Mouse (Mus musculus) forebrain, embryonic 10.5 days (tissue): Measurements from ENCODE around the gene Tm7sf3. TPM values are rescaled to one million over a fixed set of nuclear protein-coding genes. Genes with fewer than 3 reads are reported as not detected.
A peak's percentile ranks its signal among the peaks of the same experiment; 100 is the strongest.

Experiments used
- DNase-seq: peaks from one replicate; pipeline ENCODE4 v3.0.0-alpha.2; 2017; ENCODE audit warnings: low spot score; ENCODE audit errors: extremely low spot score
- H3K27ac ChIP-seq: fragments of 300-500 bp; sonication (generic); 2 replicates; pipeline ENCODE4 v1.5.1; 2016; ENCODE audit warnings: mild to moderate bottlenecking
- H3K27me3 ChIP-seq: fragments of 300-500 bp; sonication (generic); 2 replicates; pipeline ENCODE4 v1.6.1; 2016; ENCODE audit warnings: mild to moderate bottlenecking; ENCODE audit not compliant: poor library complexity, severe bottlenecking
- H3K36me3 ChIP-seq: fragments of 300-500 bp; sonication (generic); replicated peaks from 2 replicates; pipeline ENCODE4 v1.6.1; 2016; ENCODE audit warnings: mild to moderate bottlenecking, moderate library complexity
- H3K4me1 ChIP-seq: fragments of 300-500 bp; sonication (generic); 2 replicates; pipeline ENCODE4 v1.6.1; 2016
- H3K4me3 ChIP-seq: fragments of 300-500 bp; sonication (generic); 2 replicates; pipeline ENCODE4 v1.5.1; 2016; ENCODE audit warnings: mild to moderate bottlenecking, moderate library complexity
- H3K9me3 ChIP-seq: fragments of 300-500 bp; sonication (generic); 2 replicates; pipeline ENCODE4 v1.6.1; 2016; ENCODE audit warnings: mild to moderate bottlenecking, moderate library complexity
- WGBS: fragments of 180-500 bp; shearing (Covaris S2); methylation state at CpG from one replicate; pipeline ENCODE4 v1.1.7; 2016; 5-methylcytosine and 5-hydroxymethylcytosine counted together
- polyA plus RNA-seq: library from polyadenylated mRNA; unstranded; fragments of >200 nt; fragmentation: Nextera tagmentation; extraction: Ambion mirVana; gene quantifications from 2 replicates; pipeline ENCODE4 v1.2.1, GENCODE M21; 2016

The Tm7sf3 gene
- polyA plus RNA-seq, 1 experiment from 2014 or later = 25.7 TPM

DNA sequence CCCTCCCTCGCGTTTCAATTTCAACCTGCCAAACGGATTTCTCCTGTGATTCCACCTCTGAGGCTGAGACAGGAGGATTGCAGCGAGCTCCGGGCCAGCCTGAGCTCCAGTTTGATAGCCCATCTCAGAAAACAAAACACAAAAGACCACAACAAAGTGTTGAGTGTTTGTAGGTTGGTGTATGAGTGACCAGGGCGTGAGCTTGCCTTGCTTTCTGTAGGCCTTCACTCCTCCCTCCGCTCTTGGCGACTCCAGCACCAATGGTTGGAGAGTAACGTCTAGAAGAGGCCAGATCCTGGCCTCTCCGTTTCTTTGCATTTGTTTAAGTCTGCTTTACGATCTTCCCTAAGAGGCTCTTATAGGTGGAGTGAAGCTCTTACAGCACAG lies 553 bp upstream of the Tm7sf3 start:
- Histone ChIP-seq H3K27ac (peak overlapping the region; percentile 97), H3K27me3 (no peaks in the 10 kb centered on the region), H3K4me3 (peak overlapping the region; percentile 91), H3K36me3 (no peaks in the 10 kb centered on the region), H3K4me1 (peaks cover 19% of the 10 kb centered on the region), H3K9me3 (no peaks in the 10 kb centered on the region)
- no peak for DNase-seq
- 46% methylated on average over 11 of the region's 11 CpGs for WGBS

- H3K27me3 ChIP-seq = no peaks in the 10 kb centered on the region
- peak overlapping the region; percentile 97 for H3K27ac ChIP-seq
- peaks cover 19% of the 10 kb centered on the region for H3K4me1 ChIP-seq
- H3K36me3 ChIP-seq = no peaks in the 10 kb centered on the region
- H3K4me3 ChIP-seq = peak overlapping the region; percentile 91
- WGBS = 71% methylated on average over 11 of the region's 11 CpGs
- no peaks in the 10 kb centered on the region for H3K9me3 ChIP-seq
- DNase-seq = no peak
Observed at GRCm38 (mm10) chr6:146641621-146642210, 908 bp downstream of the Tm7sf3 start.

DNA sequence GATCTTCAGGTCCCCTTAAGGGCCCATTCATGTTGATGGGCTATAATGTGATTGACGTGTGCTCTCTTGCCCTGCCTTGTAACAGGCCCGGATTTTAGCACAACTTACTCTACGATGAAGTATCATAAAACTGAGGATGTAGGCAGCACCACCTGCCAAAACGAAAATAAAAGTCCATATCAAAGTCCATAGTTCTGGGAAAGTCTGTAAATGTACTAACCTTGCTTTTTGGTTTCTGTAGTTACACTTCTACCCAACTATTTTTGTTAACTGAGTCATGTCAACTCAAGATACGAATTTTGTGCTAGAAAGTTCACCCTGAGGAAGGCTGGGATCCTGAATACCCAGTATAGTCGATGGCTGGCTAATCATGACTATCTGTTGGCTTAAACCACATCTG lies 1.6 kb downstream of the Tm7sf3 start:
- no peaks in the 10 kb centered on the region for H3K36me3 ChIP-seq
- no peak overlapping the region for H3K27ac ChIP-seq
- no peak overlapping the region for H3K4me3 ChIP-seq
- WGBS = 88% methylated on average over 6 of the region's 6 CpGs
- H3K27me3 ChIP-seq = no peaks in the 10 kb centered on the region
- H3K4me1 ChIP-seq = peaks cover 19% of the 10 kb centered on the region
- H3K9me3 ChIP-seq = no peaks in the 10 kb centered on the region
- no peak for DNase-seq

DNA sequence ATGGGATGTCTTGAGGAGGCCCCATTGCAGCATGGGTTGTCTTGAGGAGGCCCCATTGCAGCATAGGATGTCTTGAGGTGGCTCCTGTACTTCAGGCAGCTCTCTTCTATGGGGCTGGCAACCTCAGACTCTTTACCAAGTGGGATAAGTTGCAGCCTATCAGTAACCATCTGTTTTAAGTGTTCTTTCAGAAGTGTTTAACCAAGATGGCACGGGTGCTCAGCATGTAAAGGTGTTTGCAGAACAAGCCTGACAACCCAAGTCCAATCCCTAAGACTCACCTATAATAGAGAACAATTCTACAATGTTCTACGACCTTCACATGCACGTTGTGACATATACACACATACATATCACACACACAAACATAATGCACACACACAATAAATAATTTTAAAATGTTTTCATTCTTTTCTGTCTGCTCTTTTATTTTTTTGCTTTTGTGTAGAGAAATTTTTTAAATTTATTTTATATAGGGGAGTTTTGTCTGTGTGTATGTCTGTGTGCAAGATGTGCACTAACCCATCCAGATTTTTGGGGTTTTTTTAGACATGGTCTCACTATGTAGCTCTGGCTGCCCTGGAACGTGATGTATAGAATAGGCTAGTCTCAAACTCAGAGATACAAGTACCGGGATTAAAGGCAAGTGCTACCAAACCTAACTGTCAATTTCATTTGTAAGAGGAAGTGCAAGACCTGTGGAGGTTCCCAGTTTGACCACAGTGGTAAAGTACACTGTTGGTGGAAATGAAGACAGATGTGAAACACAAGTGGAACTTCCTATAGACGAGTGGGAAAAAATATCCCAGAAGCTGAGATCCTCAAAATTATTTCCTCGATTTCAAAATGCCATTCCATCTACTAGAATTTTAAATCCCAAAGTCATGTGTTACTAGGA lies 2.3 kb downstream of the Tm7sf3 start:
- no peaks in the 10 kb centered on the region for H3K27me3 ChIP-seq
- 89% methylated on average over 7 of the region's 7 CpGs for WGBS
- H3K9me3 ChIP-seq = no peaks in the 10 kb centered on the region
- DNase-seq = no peak
- H3K4me1 ChIP-seq = peaks cover 19% of the 10 kb centered on the region
- no peak overlapping the region for H3K4me3 ChIP-seq
- H3K27ac ChIP-seq = no peak overlapping the region
- no peaks in the 10 kb centered on the region for H3K36me3 ChIP-seq

- DNase-seq = no peak
- H3K27ac ChIP-seq = no peak overlapping the region
- H3K9me3 ChIP-seq = no peaks in the 10 kb centered on the region
- H3K4me1 ChIP-seq = peaks cover 31% of the 10 kb centered on the region
- no peaks in the 10 kb centered on the region for H3K36me3 ChIP-seq
- WGBS = 91% methylated on average over 5 of the region's 5 CpGs
- no peak overlapping the region for H3K4me3 ChIP-seq
- H3K27me3 ChIP-seq = no peaks in the 10 kb centered on the region
Observed at GRCm38 (mm10) chr6:146636482-146636881, 6.1 kb downstream of the Tm7sf3 start.

DNA sequence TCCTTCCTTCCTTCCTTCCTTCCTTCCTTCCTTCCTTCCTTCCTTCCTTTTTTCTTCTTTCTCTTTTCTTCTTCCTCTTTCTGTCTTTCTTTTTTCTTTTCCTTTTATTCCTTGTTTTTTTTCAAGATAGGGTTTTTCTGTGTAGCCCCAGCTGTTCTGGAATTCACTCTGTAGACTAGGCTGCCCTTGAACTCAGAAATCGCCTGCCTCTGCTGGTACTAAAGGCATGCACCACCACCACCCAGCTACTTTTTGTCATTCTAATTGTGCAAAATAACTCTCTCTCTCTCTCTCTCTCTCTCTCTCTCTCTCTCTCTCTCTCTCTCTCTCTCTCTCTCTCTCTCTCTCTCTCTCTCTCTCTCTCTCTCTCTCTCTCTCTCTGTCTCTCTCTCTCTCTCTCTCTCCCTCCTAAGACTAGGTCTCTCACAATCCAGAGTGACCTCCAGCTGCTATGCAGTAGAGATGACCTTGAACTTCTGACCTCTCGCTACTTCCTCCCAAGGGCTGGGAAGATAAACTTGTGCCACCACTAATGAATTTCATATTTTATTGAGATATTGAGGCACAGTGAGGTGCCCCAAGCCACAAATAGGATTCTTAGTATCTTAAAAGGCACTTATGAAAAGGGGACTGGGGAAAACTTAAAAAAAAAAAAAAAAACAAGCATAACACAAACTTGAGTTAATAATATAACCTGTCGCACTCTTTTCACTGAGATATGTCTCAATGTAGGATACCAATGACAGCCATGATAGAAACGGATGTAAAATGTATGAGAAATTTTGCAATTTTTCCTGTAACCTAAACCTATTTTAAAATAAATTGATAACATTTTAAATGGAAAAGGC lies 7.6 kb downstream of the Tm7sf3 start:
- Histone ChIP-seq H3K27ac (peak overlapping the region; percentile 93; the same call in 1 of the 2 replicates), H3K9me3 (no peaks in the 10 kb centered on the region), H3K4me3 (peak overlapping the region; percentile 77), H3K27me3 (no peaks in the 10 kb centered on the region), H3K4me1 (peaks cover 31% of the 10 kb centered on the region), H3K36me3 (no peaks in the 10 kb centered on the region)
- DNase-seq = no peak
- 65% methylated on average over 4 of the region's 4 CpGs for WGBS

GRCm38 (mm10) chr6:146634015-146634722 lies 8.5 kb downstream of the Tm7sf3 start:
- H3K27ac ChIP-seq = peak overlapping the region; percentile 93

GRCm38 (mm10) chr6:146633629-146634014 lies 9.0 kb downstream of the Tm7sf3 start:
- Histone ChIP-seq H3K9me3 (no peaks in the 10 kb centered on the region), H3K36me3 (no peaks in the 10 kb centered on the region), H3K4me3 (peak overlapping the region; percentile 77), H3K27ac (peak overlapping the region; percentile 93), H3K27me3 (no peaks in the 10 kb centered on the region), H3K4me1 (peaks cover 31% of the 10 kb centered on the region)
- DNase-seq = no peak
- 12% methylated on average over 14 of the region's 14 CpGs for WGBS

More at GRCm38 (mm10) chr6:146634015-146634722, 8.5 kb downstream of the Tm7sf3 start:
- Histone ChIP-seq H3K9me3 (no peaks in the 10 kb centered on the region), H3K36me3 (no peaks in the 10 kb centered on the region), H3K4me3 (peak overlapping the region; percentile 77), H3K27me3 (no peaks in the 10 kb centered on the region), H3K4me1 (peaks cover 31% of the 10 kb centered on the region)
- WGBS = under 1% methylated on average over 81 of the region's 82 CpGs
- peak; percentile 72 for DNase-seq

DNA sequence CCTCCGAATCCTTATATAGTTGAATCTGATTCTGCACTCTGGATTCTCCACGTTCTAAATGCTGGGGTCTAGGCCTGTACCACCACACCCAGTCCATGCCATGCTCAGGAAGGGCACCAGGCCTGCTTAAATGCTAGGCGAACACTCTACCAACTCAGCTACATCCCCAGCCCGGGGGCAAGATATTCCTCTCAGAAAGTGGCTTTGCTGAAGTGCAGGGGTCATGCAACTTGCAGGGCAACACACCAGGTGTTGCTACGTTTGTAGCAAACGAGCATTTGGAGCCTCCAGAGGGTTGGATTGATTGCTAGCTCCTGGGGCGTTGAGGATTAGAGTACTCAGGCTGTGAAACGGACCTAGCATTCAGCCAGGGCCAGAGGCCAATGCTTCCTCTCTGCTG lies 9.5 kb downstream of the Tm7sf3 start:
- WGBS = 39% methylated on average over 8 of the region's 8 CpGs
- Histone ChIP-seq H3K4me1 (peaks cover 34% of the 10 kb centered on the region), H3K9me3 (no peaks in the 10 kb centered on the region), H3K27me3 (no peaks in the 10 kb centered on the region), H3K4me3 (peak overlapping the region; percentile 77), H3K27ac (peak overlapping the region; percentile 93), H3K36me3 (no peaks in the 10 kb centered on the region)
- no peak for DNase-seq

- Histone ChIP-seq H3K27ac (no peak overlapping the region), H3K27me3 (no peaks in the 10 kb centered on the region), H3K4me3 (no peak overlapping the region), H3K4me1 (peaks cover 38% of the 10 kb centered on the region), H3K9me3 (no peaks in the 10 kb centered on the region), H3K36me3 (no peaks in the 10 kb centered on the region)
- DNase-seq = no peak
- 84% methylated on average over 9 of the region's 9 CpGs for WGBS
Observed at GRCm38 (mm10) chr6:146632403-146632802, 10.2 kb downstream of the Tm7sf3 start.

DNA sequence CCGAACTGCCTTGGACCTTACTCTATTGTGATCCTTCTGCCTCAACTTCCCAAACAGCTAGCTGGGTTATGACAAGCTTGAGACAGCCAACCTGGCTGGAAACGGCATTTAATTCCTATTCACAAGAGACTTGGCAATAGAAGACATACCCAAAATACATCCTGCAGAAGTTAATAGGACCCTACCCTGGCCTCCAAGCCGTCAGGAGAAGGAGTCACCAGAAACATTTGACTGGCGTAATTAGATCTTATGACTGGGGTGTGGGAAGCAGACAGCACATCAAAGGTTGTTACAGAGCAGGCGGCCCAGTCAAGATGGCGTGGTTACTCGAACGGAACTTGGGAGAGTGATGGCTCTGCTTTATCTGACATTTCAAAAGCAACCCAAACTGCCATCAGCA lies 10.8 kb downstream of the Tm7sf3 start:
- 86% methylated on average over 8 of the region's 8 CpGs for WGBS
- no peaks in the 10 kb centered on the region for H3K9me3 ChIP-seq
- H3K4me3 ChIP-seq = no peak overlapping the region
- H3K27me3 ChIP-seq = no peaks in the 10 kb centered on the region
- peaks cover 38% of the 10 kb centered on the region for H3K4me1 ChIP-seq
- no peaks in the 10 kb centered on the region for H3K36me3 ChIP-seq
- no peak for DNase-seq
- no peak overlapping the region for H3K27ac ChIP-seq

DNA sequence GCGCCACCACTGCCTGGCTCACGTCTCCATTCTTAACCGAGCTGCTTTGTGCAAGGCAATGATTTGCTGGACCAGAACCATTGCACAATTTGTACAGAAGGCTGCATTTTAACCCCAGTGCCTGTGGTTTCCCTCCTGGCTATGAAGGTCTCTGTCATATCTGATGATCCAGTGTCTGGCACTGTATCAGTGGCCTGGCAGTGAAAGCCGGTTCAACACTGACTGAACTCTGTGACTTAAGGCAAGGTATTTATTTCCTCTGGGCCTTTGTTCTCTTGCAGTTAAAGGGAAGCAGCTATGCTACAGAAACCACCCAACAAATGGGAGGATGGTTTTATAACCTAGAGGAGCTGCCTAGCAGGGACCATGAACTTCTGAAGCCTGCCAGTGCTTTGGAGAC lies 11.7 kb downstream of the Tm7sf3 start:
- no peak overlapping the region for H3K27ac ChIP-seq
- no peaks in the 10 kb centered on the region for H3K36me3 ChIP-seq
- H3K9me3 ChIP-seq = no peaks in the 10 kb centered on the region
- peaks cover 38% of the 10 kb centered on the region for H3K4me1 ChIP-seq
- no peak for DNase-seq
- 90% methylated on average over 4 of the region's 4 CpGs for WGBS
- H3K27me3 ChIP-seq = no peaks in the 10 kb centered on the region
- H3K4me3 ChIP-seq = no peak overlapping the region
